Mouse (Mus musculus) E14TG2a.4 (cell line): Measurements from ENCODE around the gene Gm20388.

Source experiments
- H3K27me3 ChIP-seq: 2 replicates; pipeline ENCODE4 v1.6.1; 2014; ENCODE audit warnings: low read length, control low read depth; ENCODE audit not compliant: insufficient read depth
- H3K36me3 ChIP-seq: 2 replicates; pipeline ENCODE4 v1.6.1; 2014; ENCODE audit warnings: low read length, control low read depth; ENCODE audit not compliant: insufficient read depth
- H3K4me1 ChIP-seq: replicated peaks from 2 replicates; pipeline ENCODE4 v1.6.1; 2014; ENCODE audit warnings: low read depth, low read length, control low read depth
- H3K4me3 ChIP-seq: replicated peaks from 2 replicates; pipeline ENCODE4 v1.5.1; 2014; ENCODE audit warnings: mild to moderate bottlenecking, low read length
- H3K9me3 ChIP-seq: 2 replicates; pipeline ENCODE4 v1.6.1; 2014; ENCODE audit warnings: low read length, control low read depth
- CTCF ChIP-seq: conservative IDR thresholded peaks from 2 replicates; pipeline ENCODE4 v1.5.1; 2014; ENCODE audit warnings: low read length
- NANOG ChIP-seq: IDR thresholded peaks from 2 replicates; pipeline ENCODE4 v1.6.1; 2014; ENCODE audit warnings: borderline replicate concordance, low read length, mixed read lengths
- POU5F1 ChIP-seq: IDR thresholded peaks from 2 replicates; pipeline ENCODE4 v1.6.1; 2014; ENCODE audit warnings: low read length, borderline replicate concordance

Gm20388 gene

DNA sequence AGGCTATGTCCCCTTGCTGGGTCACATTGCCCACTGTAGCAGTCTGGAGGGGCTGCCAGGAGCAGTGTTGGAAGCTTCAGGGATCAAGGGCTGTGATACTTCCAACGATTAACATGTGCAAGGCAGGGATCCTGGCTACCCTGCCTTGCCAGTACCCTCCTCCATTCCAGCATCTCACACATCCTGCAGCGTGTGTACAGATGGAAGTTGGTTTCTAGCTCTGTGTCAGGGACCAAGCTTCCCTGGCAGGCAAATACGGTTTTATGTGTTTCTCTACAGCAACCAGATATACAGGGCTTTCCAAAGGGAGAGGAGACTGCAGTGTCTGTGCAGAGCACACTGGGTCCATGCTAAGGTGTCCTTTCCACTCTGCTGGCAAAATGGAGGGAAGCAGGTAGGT, 1794.5 kb downstream of the Gm20388 start:
- no peak overlapping the region for H3K4me3 ChIP-seq
- peaks cover 43% of the 10 kb centered on the region for H3K27me3 ChIP-seq
- H3K36me3 ChIP-seq, result no peaks in the 10 kb centered on the region
- H3K4me1 ChIP-seq, result peaks cover 22% of the 10 kb centered on the region
- no peak for TF ChIP-seq NANOG
- no peak for TF ChIP-seq POU5F1
- TF ChIP-seq CTCF, result no peak
- H3K9me3 ChIP-seq, result no peaks in the 10 kb centered on the region

GRCm38 (mm10) chr8:121706956-121707355, 1796.3 kb downstream of the Gm20388 start:
- Histone ChIP-seq H3K9me3 (no peaks in the 10 kb centered on the region), H3K4me3 (no peak overlapping the region), H3K36me3 (no peaks in the 10 kb centered on the region), H3K27me3 (peaks cover 43% of the 10 kb centered on the region), H3K4me1 (peaks cover 17% of the 10 kb centered on the region)
- no peak for TF ChIP-seq CTCF
- TF ChIP-seq NANOG, result no peak
- TF ChIP-seq POU5F1, result no peak

- no peak for TF ChIP-seq NANOG
- no peak for TF ChIP-seq CTCF
- TF ChIP-seq POU5F1, result no peak
- Histone ChIP-seq H3K4me3 (peak overlapping the region; percentile 14; the same call in 1 of the 2 replicates), H3K27me3 (peaks cover 49% of the 10 kb centered on the region), H3K36me3 (no peaks in the 10 kb centered on the region), H3K4me1 (peaks cover 13% of the 10 kb centered on the region), H3K9me3 (no peaks in the 10 kb centered on the region)
Measured at GRCm38 (mm10) chr8:121708406-121708805, 1797.8 kb downstream of the Gm20388 start.

GRCm38 (mm10) chr8:121717502-121717901, 1806.9 kb downstream of the Gm20388 start:
- Histone ChIP-seq H3K4me3 (no peak overlapping the region), H3K36me3 (no peaks in the 10 kb centered on the region), H3K9me3 (no peaks in the 10 kb centered on the region), H3K4me1 (peaks cover 28% of the 10 kb centered on the region), H3K27me3 (peaks cover 62% of the 10 kb centered on the region)
- no peak for TF ChIP-seq NANOG

GRCm38 (mm10) chr8:121717982-121718425, 1807.4 kb downstream of the Gm20388 start:
- H3K4me1 ChIP-seq, result peaks cover 28% of the 10 kb centered on the region
- peak; percentile 78 for TF ChIP-seq CTCF
- no peak for TF ChIP-seq NANOG
- no peaks in the 10 kb centered on the region for H3K9me3 ChIP-seq
- no peaks in the 10 kb centered on the region for H3K36me3 ChIP-seq
- H3K4me3 ChIP-seq, result peak overlapping the region; percentile 64
- H3K27me3 ChIP-seq, result peaks cover 60% of the 10 kb centered on the region

GRCm38 (mm10) chr8:121718925-121719324, 1808.3 kb downstream of the Gm20388 start:
- Histone ChIP-seq H3K9me3 (no peaks in the 10 kb centered on the region), H3K27me3 (peaks cover 61% of the 10 kb centered on the region), H3K4me1 (peaks cover 30% of the 10 kb centered on the region), H3K4me3 (peak overlapping the region; percentile 64; the same call in 1 of the 2 replicates), H3K36me3 (no peaks in the 10 kb centered on the region)
- no peak for TF ChIP-seq CTCF
- TF ChIP-seq POU5F1, result no peak
- TF ChIP-seq NANOG, result no peak

GRCm38 (mm10) chr8:121721072-121721471, 1810.4 kb downstream of the Gm20388 start:
- no peak for TF ChIP-seq POU5F1
- no peak for TF ChIP-seq NANOG
- no peak for TF ChIP-seq CTCF
- H3K36me3 ChIP-seq, result no peaks in the 10 kb centered on the region
- H3K27me3 ChIP-seq, result peaks cover 48% of the 10 kb centered on the region

GRCm38 (mm10) chr8:121723846-121724245, 1813.2 kb downstream of the Gm20388 start:
- Histone ChIP-seq H3K27me3 (peaks cover 47% of the 10 kb centered on the region), H3K4me3 (no peak overlapping the region), H3K9me3 (no peaks in the 10 kb centered on the region), H3K4me1 (peaks cover 5% of the 10 kb centered on the region; the same call in 1 of the 2 replicates), H3K36me3 (no peaks in the 10 kb centered on the region)
- TF ChIP-seq NANOG, result no peak
- TF ChIP-seq CTCF, result no peak
- no peak for TF ChIP-seq POU5F1

More at GRCm38 (mm10) chr8:121721072-121721471, 1810.4 kb downstream of the Gm20388 start:
- no peaks in the 10 kb centered on the region for H3K9me3 ChIP-seq
- no peak overlapping the region for H3K4me3 ChIP-seq
- peaks cover 21% of the 10 kb centered on the region for H3K4me1 ChIP-seq

DNA sequence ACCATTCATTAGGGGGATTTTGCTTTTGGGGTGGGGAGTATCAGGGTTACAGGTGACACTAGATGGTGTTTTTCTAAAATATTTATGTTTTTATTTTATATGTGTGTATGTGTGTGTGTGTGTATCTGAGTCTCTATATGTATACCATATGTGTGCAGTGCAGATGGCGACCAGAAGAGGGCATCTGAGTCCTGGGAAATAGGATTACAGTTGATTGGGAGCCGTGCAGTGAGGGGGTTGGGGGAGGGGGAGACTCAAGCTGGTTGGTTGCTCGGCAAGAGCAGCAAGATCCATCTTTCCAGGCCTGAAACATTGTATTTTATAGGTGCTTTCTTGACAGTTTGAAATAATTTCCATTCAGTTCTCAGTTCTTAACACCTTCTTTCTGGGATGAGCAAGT, 1816.5 kb downstream of the Gm20388 start:
- Histone ChIP-seq H3K36me3 (no peaks in the 10 kb centered on the region), H3K27me3 (peaks cover 54% of the 10 kb centered on the region), H3K9me3 (no peaks in the 10 kb centered on the region), H3K4me3 (no peak overlapping the region), H3K4me1 (peaks cover 24% of the 10 kb centered on the region)
- no peak for TF ChIP-seq POU5F1
- peak; percentile 32 for TF ChIP-seq CTCF
- TF ChIP-seq NANOG, result no peak
